Mouse (Mus musculus): ENCODE data around the gene Prap1. TPM values are rescaled to one million over a fixed set of nuclear protein-coding genes. Genes with fewer than 3 reads are reported as not detected.

Gene Prap1
- polyA plus RNA-seq, 1 experiment from 2014 or later = not detected

GRCm38 (mm10) chr7:140077698-140078097, 15.5 kb upstream of the Prap1 start:
- WGBS = 81% methylated on average over 6 of the region's 6 CpGs
- H3K4me3 ChIP-seq (ENCODE audit: low read depth, low read length) = no peak overlapping the region
- H3K27ac ChIP-seq (ENCODE audit: low read depth, low read length) = no peak overlapping the region
- H3K27me3 ChIP-seq (ENCODE audit: control insufficient read depth, insufficient read depth, low read length) = peaks cover 18% of the 10 kb centered on the region
- peaks cover 22% of the 10 kb centered on the region for H3K4me1 ChIP-seq (replicated peaks; ENCODE audit: control insufficient read depth, insufficient read depth, low read length)
- no peaks in the 10 kb centered on the region for H3K36me3 ChIP-seq (ENCODE audit: control insufficient read depth, insufficient read depth, low read length)
- no peak overlapping the region for H3K4me2 ChIP-seq (ENCODE audit: low read depth, low read length, severe bottlenecking)
- DNase-seq (ENCODE audit: low spot score) (no peak), ATAC-seq (replicated peaks; ENCODE audit: low FRiP score) (no peak)
- no peaks in the 10 kb centered on the region for H3K9me3 ChIP-seq (ENCODE audit: control insufficient read depth, low read length)
- H3K9ac ChIP-seq (ENCODE audit: low read length) = no peak overlapping the region

- no peak overlapping the region for H3K9ac ChIP-seq (ENCODE audit: low read length)
- H3K36me3 ChIP-seq (ENCODE audit: control insufficient read depth, insufficient read depth, low read length) = no peaks in the 10 kb centered on the region
- H3K4me1 ChIP-seq (replicated peaks; ENCODE audit: control insufficient read depth, insufficient read depth, low read length) = peaks cover 22% of the 10 kb centered on the region
- DNase-seq (ENCODE audit: low spot score) (peak; percentile 87), ATAC-seq (replicated peaks; ENCODE audit: low FRiP score) (no peak)
- peaks cover 18% of the 10 kb centered on the region for H3K27me3 ChIP-seq (ENCODE audit: control insufficient read depth, insufficient read depth, low read length)
- no peak overlapping the region for H3K4me3 ChIP-seq (ENCODE audit: low read depth, low read length)
- no peak overlapping the region for H3K4me2 ChIP-seq (ENCODE audit: low read depth, low read length, severe bottlenecking)
- H3K27ac ChIP-seq (ENCODE audit: low read depth, low read length) = no peak overlapping the region
- no peaks in the 10 kb centered on the region for H3K9me3 ChIP-seq (ENCODE audit: control insufficient read depth, low read length)
- WGBS = 5% methylated on average over 5 of the region's 5 CpGs
These were observed 14.5 kb upstream of the Prap1 start for GRCm38 (mm10) chr7:140078711-140079110.

DNA sequence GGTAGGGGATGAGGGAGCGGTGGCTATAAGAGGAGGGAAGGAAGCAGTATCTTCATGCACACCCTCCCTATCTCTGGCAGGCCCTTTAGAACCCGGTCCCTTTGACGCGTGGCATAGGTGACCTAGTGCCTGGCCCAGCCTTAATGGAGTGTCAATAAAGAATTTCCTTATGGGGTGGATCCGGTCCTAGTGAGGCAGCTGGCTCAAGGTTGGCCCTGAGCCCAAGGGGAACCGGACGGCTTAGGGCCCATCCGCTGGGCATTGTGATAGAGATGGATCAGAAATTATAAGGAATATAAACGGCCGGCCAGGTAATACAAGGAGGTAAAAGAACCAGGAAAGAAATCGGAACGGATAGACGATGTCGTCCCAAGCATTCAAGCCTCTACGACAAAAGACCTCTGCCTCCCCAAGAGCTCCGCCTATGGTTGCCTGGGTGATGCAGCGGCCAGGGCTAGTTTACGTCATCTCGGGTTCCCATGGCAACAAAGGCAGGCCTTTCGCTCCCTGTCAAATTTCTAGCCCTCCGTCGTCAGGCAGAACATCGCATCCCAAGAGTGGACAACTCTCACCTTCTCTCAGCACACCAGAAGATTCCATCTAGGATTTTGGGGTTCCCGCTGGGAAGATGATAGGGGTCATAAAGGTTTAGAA, 12.6 kb upstream of the Prap1 start:
- Histone ChIP-seq H3K4me1 (replicated peaks; ENCODE audit: control insufficient read depth, insufficient read depth, low read length) (peaks cover 22% of the 10 kb centered on the region), H3K9ac (ENCODE audit: low read length) (peak overlapping the region; percentile 50), H3K36me3 (ENCODE audit: control insufficient read depth, insufficient read depth, low read length) (no peaks in the 10 kb centered on the region), H3K4me2 (ENCODE audit: low read depth, low read length, severe bottlenecking) (peak overlapping the region; percentile 71), H3K27me3 (ENCODE audit: control insufficient read depth, insufficient read depth, low read length) (peaks cover 18% of the 10 kb centered on the region), H3K4me3 (ENCODE audit: low read depth, low read length) (peak overlapping the region; percentile 32), H3K9me3 (ENCODE audit: control insufficient read depth, low read length) (no peaks in the 10 kb centered on the region), H3K27ac (ENCODE audit: low read depth, low read length) (no peak overlapping the region)
- ATAC-seq (replicated peaks; ENCODE audit: low FRiP score) (peak; percentile 85), DNase-seq (ENCODE audit: low spot score) (peak; percentile 91)
- WGBS = 5% methylated on average over 24 of the region's 24 CpGs

- ATAC-seq (replicated peaks; ENCODE audit: low FRiP score) = peak; percentile 11; the same call in 1 of the 2 replicates
- H3K4me3 ChIP-seq (ENCODE audit: low read depth, low read length) = peak overlapping the region; percentile 32
- no peak for DNase-seq (ENCODE audit: low spot score)
- H3K27me3 ChIP-seq (ENCODE audit: control insufficient read depth, insufficient read depth, low read length) = peaks cover 18% of the 10 kb centered on the region
- H3K9me3 ChIP-seq (ENCODE audit: control insufficient read depth, low read length) = no peaks in the 10 kb centered on the region
- peak overlapping the region; percentile 2 for H3K9ac ChIP-seq (ENCODE audit: low read length)
- H3K4me2 ChIP-seq (ENCODE audit: low read depth, low read length, severe bottlenecking) = peak overlapping the region; percentile 71; the same call in 1 of the 2 replicates
- H3K36me3 ChIP-seq (ENCODE audit: control insufficient read depth, insufficient read depth, low read length) = no peaks in the 10 kb centered on the region
- peaks cover 22% of the 10 kb centered on the region for H3K4me1 ChIP-seq (replicated peaks; ENCODE audit: control insufficient read depth, insufficient read depth, low read length)
- 11% methylated on average over 20 of the region's 20 CpGs for WGBS
- H3K27ac ChIP-seq (ENCODE audit: low read depth, low read length) = no peak overlapping the region
These were observed 11.6 kb upstream of the Prap1 start for GRCm38 (mm10) chr7:140081408-140082241.

DNA sequence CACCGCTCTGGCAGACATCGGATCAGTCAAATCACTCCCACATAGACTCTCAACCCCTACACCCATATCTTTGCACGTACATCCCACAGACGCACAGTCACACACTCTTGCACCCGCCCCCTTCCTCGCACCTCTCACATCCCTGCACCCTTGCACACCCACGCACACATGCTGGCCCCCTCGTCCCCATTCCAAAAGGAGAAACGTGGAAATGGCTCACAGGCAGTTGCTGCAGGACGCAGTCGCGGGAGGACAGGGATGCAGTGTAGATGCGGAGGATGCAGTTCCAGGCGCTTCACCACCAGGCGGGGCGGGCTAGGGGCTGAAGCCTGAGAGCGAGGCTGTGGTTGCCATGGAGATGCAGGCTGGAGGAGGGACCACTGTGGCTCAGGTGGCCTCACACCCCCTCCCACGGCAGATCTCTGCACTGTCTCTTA, 10.9 kb upstream of the Prap1 start, which contains the start of gene Caly:
TSS of gene Caly (minus strand) at position 307 of the 437 bp plus-strand sequence.
- WGBS = 4% methylated on average over 18 of the region's 18 CpGs

GRCm38 (mm10) chr7:140090601-140091000, 2.6 kb upstream of the Prap1 start:
- Histone ChIP-seq H3K9ac (ENCODE audit: low read length) (no peak overlapping the region), H3K4me2 (ENCODE audit: low read depth, low read length, severe bottlenecking) (no peak overlapping the region), H3K27me3 (ENCODE audit: control insufficient read depth, insufficient read depth, low read length) (no peaks in the 10 kb centered on the region), H3K4me1 (replicated peaks; ENCODE audit: control insufficient read depth, insufficient read depth, low read length) (no peaks in the 10 kb centered on the region), H3K9me3 (ENCODE audit: control insufficient read depth, low read length) (no peaks in the 10 kb centered on the region), H3K4me3 (ENCODE audit: low read depth, low read length) (no peak overlapping the region), H3K27ac (ENCODE audit: low read depth, low read length) (no peak overlapping the region), H3K36me3 (ENCODE audit: control insufficient read depth, insufficient read depth, low read length) (no peaks in the 10 kb centered on the region)
- DNase-seq (ENCODE audit: low spot score) (no peak), ATAC-seq (replicated peaks; ENCODE audit: low FRiP score) (no peak)
- 72% methylated on average over 10 of the region's 10 CpGs for WGBS

More for the DNA sequence above, 10.9 kb upstream of the Prap1 start, which contains the start of gene Caly:
- Histone ChIP-seq H3K9ac (ENCODE audit: low read length) (peak within 1 kb of the TSS; percentile 20; the same call in 1 of the 2 replicates), H3K4me3 (ENCODE audit: low read depth, low read length) (peak within 1 kb of the TSS; percentile 32), H3K36me3 (ENCODE audit: control insufficient read depth, insufficient read depth, low read length) (no peaks in the 10 kb centered on the region), H3K4me2 (ENCODE audit: low read depth, low read length, severe bottlenecking) (peak within 1 kb of the TSS; percentile 71), H3K4me1 (replicated peaks; ENCODE audit: control insufficient read depth, insufficient read depth, low read length) (peaks cover 22% of the 10 kb centered on the region), H3K9me3 (ENCODE audit: control insufficient read depth, low read length) (no peaks in the 10 kb centered on the region), H3K27ac (ENCODE audit: low read depth, low read length) (no peak within 1 kb of the TSS), H3K27me3 (ENCODE audit: control insufficient read depth, insufficient read depth, low read length) (peaks cover 18% of the 10 kb centered on the region)
- ATAC-seq (replicated peaks; ENCODE audit: low FRiP score) = peak; percentile 67
- DNase-seq (ENCODE audit: low spot score) = peak; percentile 90

DNA sequence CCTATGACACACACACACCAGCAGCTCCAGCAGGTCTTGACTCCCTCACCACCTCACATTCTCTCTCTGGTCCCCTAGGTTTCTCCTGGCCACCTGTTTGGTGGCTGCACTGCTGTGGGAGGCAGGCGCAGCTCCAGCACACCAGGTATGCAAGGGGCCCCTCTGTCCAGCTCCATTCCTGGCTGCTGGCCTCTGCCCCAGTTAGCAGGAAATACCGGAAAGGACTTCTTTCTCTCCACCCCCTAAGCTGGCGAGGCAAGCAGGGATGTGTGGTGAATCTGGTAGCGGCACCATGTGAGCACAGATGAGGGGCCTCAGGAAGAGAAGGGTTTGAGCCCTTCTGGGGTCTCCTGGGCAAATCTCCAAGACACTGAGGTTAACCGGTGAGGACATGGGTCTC, 1.8 kb downstream of the Prap1 start:
- no peak for DNase-seq (ENCODE audit: low spot score)
- H3K4me1 ChIP-seq (replicated peaks; ENCODE audit: control insufficient read depth, insufficient read depth, low read length) = no peaks in the 10 kb centered on the region
- no peaks in the 10 kb centered on the region for H3K9me3 ChIP-seq (ENCODE audit: control insufficient read depth, low read length)
- 69% methylated on average over 5 of the region's 5 CpGs for WGBS
- no peak overlapping the region for H3K4me2 ChIP-seq (ENCODE audit: low read depth, low read length, severe bottlenecking)
- H3K36me3 ChIP-seq (ENCODE audit: control insufficient read depth, insufficient read depth, low read length) = no peaks in the 10 kb centered on the region
- no peaks in the 10 kb centered on the region for H3K27me3 ChIP-seq (ENCODE audit: control insufficient read depth, insufficient read depth, low read length)
- no peak overlapping the region for H3K27ac ChIP-seq (ENCODE audit: low read depth, low read length)
- no peak for ATAC-seq (replicated peaks; ENCODE audit: low FRiP score)
- no peak overlapping the region for H3K9ac ChIP-seq (ENCODE audit: low read length)
- H3K4me3 ChIP-seq (ENCODE audit: low read depth, low read length) = no peak overlapping the region

GRCm38 (mm10) chr7:140095556-140095955, 2.4 kb downstream of the Prap1 start:
- Histone ChIP-seq H3K27me3 (ENCODE audit: control insufficient read depth, insufficient read depth, low read length) (no peaks in the 10 kb centered on the region), H3K4me3 (ENCODE audit: low read depth, low read length) (no peak overlapping the region), H3K4me1 (replicated peaks; ENCODE audit: control insufficient read depth, insufficient read depth, low read length) (no peaks in the 10 kb centered on the region), H3K27ac (ENCODE audit: low read depth, low read length) (no peak overlapping the region), H3K4me2 (ENCODE audit: low read depth, low read length, severe bottlenecking) (no peak overlapping the region), H3K9ac (ENCODE audit: low read length) (no peak overlapping the region), H3K9me3 (ENCODE audit: control insufficient read depth, low read length) (no peaks in the 10 kb centered on the region), H3K36me3 (ENCODE audit: control insufficient read depth, insufficient read depth, low read length) (no peaks in the 10 kb centered on the region)
- 52% methylated on average over 1 of the region's 1 CpGs for WGBS
- DNase-seq (ENCODE audit: low spot score) (no peak), ATAC-seq (replicated peaks; ENCODE audit: low FRiP score) (no peak)

All from forebrain, embryonic 11.5 days (tissue).